Mouse (Mus musculus) heart, embryonic 11.5 days (tissue): ENCODE data around the gene Tpx2. TPM values are rescaled to one million over a fixed set of nuclear protein-coding genes. Genes with fewer than 3 reads are reported as not detected.

Experiments
- ATAC-seq: fragments of 200-750 bp; cut with Nextera tagmentation; replicated peaks from 2 replicates; pipeline ENCODE4 v1.8.0; 2017; ENCODE audit warnings: moderate library complexity; ENCODE audit not compliant: insufficient number of reproducible peaks, low FRiP score, low TSS enrichment
- H3K27ac ChIP-seq: fragments of 300-500 bp; sonication (generic); 2 replicates; pipeline ENCODE4 v1.5.1; 2014; ENCODE audit warnings: mild to moderate bottlenecking, low read depth, low read length
- H3K27me3 ChIP-seq: fragments of 300-500 bp; sonication (generic); 2 replicates; pipeline ENCODE4 v1.6.1; 2014; ENCODE audit warnings: mild to moderate bottlenecking, low read length, mixed read lengths; ENCODE audit not compliant: control insufficient read depth, insufficient read depth
- H3K36me3 ChIP-seq: fragments of 300-500 bp; sonication (generic); 2 replicates; pipeline ENCODE4 v1.6.1; 2014; ENCODE audit warnings: mild to moderate bottlenecking, low read length, moderate library complexity, mixed read lengths; ENCODE audit not compliant: control insufficient read depth, insufficient read depth
- H3K4me1 ChIP-seq: fragments of 300-500 bp; sonication (generic); 2 replicates; pipeline ENCODE4 v1.6.1; 2014; ENCODE audit warnings: low read length; ENCODE audit not compliant: control insufficient read depth, insufficient read depth
- H3K4me2 ChIP-seq: fragments of 300-500 bp; sonication (generic); 2 replicates; pipeline ENCODE4 v1.6.1; 2014; ENCODE audit warnings: mild to moderate bottlenecking, moderate library complexity
- H3K4me3 ChIP-seq: fragments of 300-500 bp; sonication (generic); 2 replicates; pipeline ENCODE4 v1.5.1; 2014; ENCODE audit warnings: low read depth, low read length
- H3K9ac ChIP-seq: fragments of 300-500 bp; sonication (generic); 2 replicates; pipeline ENCODE4 v1.6.1; 2014; ENCODE audit warnings: mild to moderate bottlenecking, low read depth, low read length, moderate library complexity
- H3K9me3 ChIP-seq: fragments of 300-500 bp; sonication (generic); replicated peaks from 2 replicates; pipeline ENCODE4 v1.6.1; 2016; ENCODE audit warnings: low read length; ENCODE audit not compliant: control insufficient read depth
- WGBS: fragments of 180-500 bp; shearing (Covaris S2); extraction: QIAGEN DNeasy Blood & Tissue Kit; methylation state at CpG from one replicate; pipeline ENCODE4 v1.1.7; 2014; ENCODE audit not compliant: insufficient replicate concordance; 5-methylcytosine and 5-hydroxymethylcytosine counted together
- polyA plus RNA-seq: library from polyadenylated mRNA; unstranded; fragments of >200 nt; fragmentation: Nextera tagmentation; extraction: Ambion mirVana; gene quantifications from 2 replicates; pipeline ENCODE4 v1.2.1, GENCODE M21; 2014

The Tpx2 gene
- polyA plus RNA-seq, 1 experiment from 2014 or later, result 88.3 TPM

GRCm38 (mm10) chr2:152909848-152910247, 62.1 kb downstream of the Tpx2 start:
- ATAC-seq, result no peak
- no peaks in the 10 kb centered on the region for H3K36me3 ChIP-seq
- peaks cover 26% of the 10 kb centered on the region for H3K4me1 ChIP-seq
- H3K27ac ChIP-seq, result no peak overlapping the region
- H3K9me3 ChIP-seq, result no peaks in the 10 kb centered on the region
- H3K9ac ChIP-seq, result no peak overlapping the region
- no peak overlapping the region for H3K4me2 ChIP-seq
- WGBS, result 72% methylated on average over 6 of the region's 6 CpGs
- no peak overlapping the region for H3K4me3 ChIP-seq
- H3K27me3 ChIP-seq, result peaks cover 45% of the 10 kb centered on the region

GRCm38 (mm10) chr2:152911031-152911430, 63.3 kb downstream of the Tpx2 start, which contains the start of gene Mylk2:
Mylk2 (plus strand) TSS chr2:152911352.
- Histone ChIP-seq H3K9ac (no peak within 1 kb of the TSS), H3K9me3 (no peaks in the 10 kb centered on the region), H3K27me3 (peaks cover 45% of the 10 kb centered on the region), H3K4me3 (no peak within 1 kb of the TSS), H3K27ac (no peak within 1 kb of the TSS), H3K4me1 (peaks cover 19% of the 10 kb centered on the region), H3K4me2 (no peak within 1 kb of the TSS), H3K36me3 (no peaks in the 10 kb centered on the region)
- 22% methylated on average over 12 of the region's 12 CpGs for WGBS
- ATAC-seq, result no peak

GRCm38 (mm10) chr2:152911432-152911831, 63.7 kb downstream of the Tpx2 start:
- Histone ChIP-seq H3K4me2 (no peak overlapping the region), H3K27ac (no peak overlapping the region), H3K4me3 (no peak overlapping the region), H3K27me3 (peaks cover 45% of the 10 kb centered on the region), H3K4me1 (peaks cover 15% of the 10 kb centered on the region), H3K36me3 (no peaks in the 10 kb centered on the region), H3K9me3 (no peaks in the 10 kb centered on the region), H3K9ac (no peak overlapping the region)
- WGBS, result 19% methylated on average over 6 of the region's 6 CpGs
- no peak for ATAC-seq

- Histone ChIP-seq H3K9ac (no peak overlapping the region), H3K9me3 (no peaks in the 10 kb centered on the region), H3K27me3 (peaks cover 50% of the 10 kb centered on the region), H3K4me2 (no peak overlapping the region), H3K4me3 (no peak overlapping the region), H3K36me3 (no peaks in the 10 kb centered on the region), H3K4me1 (peaks cover 6% of the 10 kb centered on the region), H3K27ac (no peak overlapping the region)
- no peak for ATAC-seq
- WGBS, result 37% methylated on average over 7 of the region's 7 CpGs
These were observed 65.7 kb downstream of the Tpx2 start for GRCm38 (mm10) chr2:152913471-152913870.

- peak; percentile 29; the same call in 1 of the 2 replicates for ATAC-seq
- H3K9me3 ChIP-seq, result no peaks in the 10 kb centered on the region
- H3K9ac ChIP-seq, result 0 out of 2 replicates have a peak overlapping the region, but pooled peaks have one; percentile 10
- WGBS, result 3% methylated on average over 18 of the region's 18 CpGs
- no peak overlapping the region for H3K27ac ChIP-seq
- H3K4me2 ChIP-seq, result peak overlapping the region; percentile 61
- no peaks in the 10 kb centered on the region for H3K36me3 ChIP-seq
- H3K4me3 ChIP-seq, result peak overlapping the region; percentile 25; the same call in 1 of the 2 replicates
- peaks cover 12% of the 10 kb centered on the region for H3K4me1 ChIP-seq
- peaks cover 52% of the 10 kb centered on the region for H3K27me3 ChIP-seq
These were observed 66.8 kb downstream of the Tpx2 start for GRCm38 (mm10) chr2:152914310-152915120.

GRCm38 (mm10) chr2:152915453-152915852, 67.7 kb downstream of the Tpx2 start:
- Histone ChIP-seq H3K9me3 (no peaks in the 10 kb centered on the region), H3K27me3 (peaks cover 45% of the 10 kb centered on the region), H3K27ac (no peak overlapping the region), H3K4me1 (peaks cover 12% of the 10 kb centered on the region), H3K36me3 (no peaks in the 10 kb centered on the region), H3K9ac (no peak overlapping the region), H3K4me2 (no peak overlapping the region), H3K4me3 (no peak overlapping the region)
- WGBS, result 61% methylated on average over 4 of the region's 4 CpGs
- ATAC-seq, result no peak

GRCm38 (mm10) chr2:152916111-152916510, 68.3 kb downstream of the Tpx2 start:
- no peak for ATAC-seq
- Histone ChIP-seq H3K9me3 (no peaks in the 10 kb centered on the region), H3K27me3 (peaks cover 39% of the 10 kb centered on the region), H3K27ac (no peak overlapping the region), H3K9ac (no peak overlapping the region), H3K4me2 (no peak overlapping the region), H3K4me1 (peaks cover 12% of the 10 kb centered on the region), H3K4me3 (no peak overlapping the region), H3K36me3 (no peaks in the 10 kb centered on the region)
- WGBS, result 48% methylated on average over 5 of the region's 5 CpGs

- Histone ChIP-seq H3K4me2 (no peak overlapping the region), H3K9ac (no peak overlapping the region), H3K27me3 (peaks cover 23% of the 10 kb centered on the region), H3K27ac (no peak overlapping the region), H3K36me3 (no peaks in the 10 kb centered on the region), H3K9me3 (no peaks in the 10 kb centered on the region), H3K4me1 (peaks cover 19% of the 10 kb centered on the region), H3K4me3 (no peak overlapping the region)
- 39% methylated on average over 9 of the region's 9 CpGs for WGBS
- ATAC-seq, result no peak
These were observed 69.9 kb downstream of the Tpx2 start for GRCm38 (mm10) chr2:152917671-152918070.
